Mouse (Mus musculus): Measurements from ENCODE around the gene Myo9b.

- TF ChIP-seq CTCF (IDR thresholded peaks at IDR 0.05; ENCODE audit: low read depth, low read length) (no peak), POLR2A (IDR thresholded peaks at IDR 0.05; ENCODE audit: borderline replicate concordance, low read depth, low read length) (no peak)
Observed at GRCm38 (mm10) chr8:71395071-71395470, 122.6 kb downstream of the Myo9b start.

All from bone marrow macrophage, adult 2 months (primary cell).